Mouse (Mus musculus) layer of hippocampus, adult 8-10 months (tissue): Measurements from ENCODE around the gene Letmd1. TPM values are rescaled to one million over a fixed set of nuclear protein-coding genes. Genes with fewer than 3 reads are reported as not detected.
"Not testable (repeated sequence)": the region's sequence is repeated elsewhere in the genome, so short reads cannot be mapped to it uniquely, and the experiment has no call there.

Experiments
- DNase-seq, 2 experiments: peaks; one replicate each; pipeline ENCODE4 v3.0.0; 2022; ENCODE audit warnings: low spot score in 2 of 2
- total RNA-seq, 4 experiments: library from RNA; stranded (reverse); gene quantifications; 2 replicates each; pipeline ENCODE4 v1.2.4; 2022

Gene Letmd1
- total RNA-seq, result 10 to 100 TPM; 57.2 to 67.6 (median 62.7) TPM

GRCm38 (mm10) chr15:100468295-100469188 is at the start of gene Letmd1:
Gene Letmd1, plus strand, starts transcription at chr15:100469023.
- DNase-seq, result peak; percentile 82 to 87

GRCm38 (mm10) chr15:100419311-100419710 is 49.5 kb upstream of the Letmd1 start:
- no peak for DNase-seq

- DNase-seq, result no peak
These were observed 48.7 kb upstream of the Letmd1 start for GRCm38 (mm10) chr15:100419901-100420745.

- no peak for DNase-seq
These were observed 47.6 kb upstream of the Letmd1 start for GRCm38 (mm10) chr15:100421059-100421757.

- not testable (repeated sequence) for DNase-seq
These were observed 47.0 kb upstream of the Letmd1 start, which contains the start of gene Gm5475 for GRCm38 (mm10) chr15:100421758-100422197. Gene Gm5475, plus strand, starts transcription at chr15:100422147.

- no peak for DNase-seq
These were observed 46.3 kb upstream of the Letmd1 start for GRCm38 (mm10) chr15:100422476-100422875.

- DNase-seq, result peak; percentile 93 to 95
These were observed 45.6 kb upstream of the Letmd1 start for GRCm38 (mm10) chr15:100422899-100423860.

GRCm38 (mm10) chr15:100423916-100424315 is 44.9 kb upstream of the Letmd1 start:
- no peak for DNase-seq

- DNase-seq, result no peak
These were observed 44.3 kb upstream of the Letmd1 start, which contains the start of gene Slc11a2 for GRCm38 (mm10) chr15:100424396-100425122. Gene Slc11a2, minus strand, starts transcription at chr15:100425072.

- DNase-seq, result no peak
These were observed 40.4 kb upstream of the Letmd1 start for GRCm38 (mm10) chr15:100428296-100428905.

GRCm38 (mm10) chr15:100429959-100430565 is 38.8 kb upstream of the Letmd1 start:
- DNase-seq, result peak in 1 of 2 experiments; percentile 17

GRCm38 (mm10) chr15:100433234-100433633 is 35.6 kb upstream of the Letmd1 start:
- no peak for DNase-seq

- no peak for DNase-seq
These were observed 32.7 kb upstream of the Letmd1 start for GRCm38 (mm10) chr15:100436112-100436511.

GRCm38 (mm10) chr15:100436518-100436917 is 32.3 kb upstream of the Letmd1 start:
- no peak for DNase-seq

- DNase-seq, result peak; percentile 78 to 84
These were observed 25.5 kb upstream of the Letmd1 start for GRCm38 (mm10) chr15:100443126-100443922.

- no peak for DNase-seq
These were observed 21.9 kb upstream of the Letmd1 start for GRCm38 (mm10) chr15:100446887-100447286.

GRCm38 (mm10) chr15:100448572-100448971 is 20.3 kb upstream of the Letmd1 start:
- DNase-seq, result no peak

GRCm38 (mm10) chr15:100449495-100449894 is 19.3 kb upstream of the Letmd1 start:
- DNase-seq, result no peak
